Mouse (Mus musculus) neutrophil, adult 59 days (primary cell): ENCODE data around the gene Nr5a2. TPM values are rescaled to one million over a fixed set of nuclear protein-coding genes. Genes with fewer than 3 reads are reported as not detected.

Source experiments
- total RNA-seq, 2 experiments: library from RNA; stranded (reverse); gene quantifications; 1 replicate in 1 of 2; 2 replicates in 1 of 2; pipeline ENCODE4 v1.2.4; 2023

The Nr5a2 gene
- total RNA-seq = not detected

GRCm38 (mm10) chr1:136960428-136961012 is at the start of gene Nr5a2:
Gene Nr5a2 (minus strand): TSS chr1:136960448.

